Mouse (Mus musculus): ENCODE results near the gene Ces1h. TPM values are rescaled to one million over a fixed set of nuclear protein-coding genes. Genes with fewer than 3 reads are reported as not detected.

Gene Ces1h
- polyA plus RNA-seq, 1 experiment from 2014 or later: not detected

- no peaks in the 10 kb centered on the region for H3K9me3 ChIP-seq (ENCODE audit: control insufficient read depth, low read length)
- no peak overlapping the region for H3K4me2 ChIP-seq (ENCODE audit: low read depth, low read length)
- no peaks in the 10 kb centered on the region for H3K36me3 ChIP-seq (ENCODE audit: control insufficient read depth, insufficient read depth, low read length)
- no peak overlapping the region for H3K27ac ChIP-seq (replicated peaks; ENCODE audit: low read depth, low read length)
- 100% methylated on average over 2 of the region's 2 CpGs for WGBS
- H3K27me3 ChIP-seq (replicated peaks; ENCODE audit: control insufficient read depth, insufficient read depth, low read length): no peaks in the 10 kb centered on the region
- no peaks in the 10 kb centered on the region for H3K4me1 ChIP-seq (ENCODE audit: control insufficient read depth, insufficient read depth, low read length)
- no peak for DNase-seq (ENCODE audit: low spot score)
- ATAC-seq (ENCODE audit: low read depth): no peak
- no peak overlapping the region for H3K9ac ChIP-seq (ENCODE audit: low read depth, low read length)
- no peak overlapping the region for H3K4me3 ChIP-seq (ENCODE audit: low read depth, low read length)
Observed at GRCm38 (mm10) chr8:93339531-93339930, 40.0 kb downstream of the Ces1h start.

- ATAC-seq (ENCODE audit: low read depth) (no peak), DNase-seq (ENCODE audit: low spot score) (no peak)
- no peak within 1 kb of the TSS for H3K4me3 ChIP-seq (ENCODE audit: low read depth, low read length)
- 60% methylated on average over 3 of the region's 3 CpGs for WGBS
- no peaks in the 10 kb centered on the region for H3K27me3 ChIP-seq (replicated peaks; ENCODE audit: control insufficient read depth, insufficient read depth, low read length)
- no peak within 1 kb of the TSS for H3K27ac ChIP-seq (replicated peaks; ENCODE audit: low read depth, low read length)
- H3K4me2 ChIP-seq (ENCODE audit: low read depth, low read length): no peak within 1 kb of the TSS
- no peaks in the 10 kb centered on the region for H3K36me3 ChIP-seq (ENCODE audit: control insufficient read depth, insufficient read depth, low read length)
- no peaks in the 10 kb centered on the region for H3K9me3 ChIP-seq (ENCODE audit: control insufficient read depth, low read length)
- no peaks in the 10 kb centered on the region for H3K4me1 ChIP-seq (ENCODE audit: control insufficient read depth, insufficient read depth, low read length)
- H3K9ac ChIP-seq (ENCODE audit: low read depth, low read length): no peak within 1 kb of the TSS
Observed at GRCm38 (mm10) chr8:93337207-93337606, 42.3 kb downstream of the Ces1h start, which contains the start of gene Ces1g. Gene Ces1g, minus strand, starts transcription at chr8:93337308.

DNA sequence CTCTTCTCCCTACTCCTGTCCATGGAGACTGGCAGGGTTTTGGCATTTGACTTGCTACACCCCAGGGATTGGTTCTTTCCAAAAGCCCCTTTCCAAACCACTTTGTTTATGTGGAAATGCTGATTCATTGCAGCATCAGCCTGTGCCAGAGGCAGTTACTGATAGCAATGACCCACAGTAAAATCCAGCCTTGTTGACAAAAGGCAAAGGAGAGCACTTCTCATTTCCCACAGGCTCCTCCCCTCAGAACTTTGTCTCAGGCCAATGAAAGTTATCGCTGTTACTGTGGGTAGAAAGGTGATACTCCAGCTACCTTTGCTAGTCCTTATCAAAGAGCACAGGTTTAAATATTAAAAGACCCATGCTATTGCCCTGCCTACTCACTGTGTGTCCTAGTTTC lies 46.8 kb downstream of the Ces1h start:
- H3K4me2 ChIP-seq (ENCODE audit: low read depth, low read length): no peak overlapping the region
- H3K36me3 ChIP-seq (ENCODE audit: control insufficient read depth, insufficient read depth, low read length): no peaks in the 10 kb centered on the region
- H3K27me3 ChIP-seq (replicated peaks; ENCODE audit: control insufficient read depth, insufficient read depth, low read length): no peaks in the 10 kb centered on the region
- H3K4me1 ChIP-seq (ENCODE audit: control insufficient read depth, insufficient read depth, low read length): no peaks in the 10 kb centered on the region
- H3K4me3 ChIP-seq (ENCODE audit: low read depth, low read length): no peak overlapping the region
- DNase-seq (ENCODE audit: low spot score) (no peak), ATAC-seq (ENCODE audit: low read depth) (no peak)
- H3K27ac ChIP-seq (replicated peaks; ENCODE audit: low read depth, low read length): no peak overlapping the region
- H3K9me3 ChIP-seq (ENCODE audit: control insufficient read depth, low read length): no peaks in the 10 kb centered on the region
- H3K9ac ChIP-seq (ENCODE audit: low read depth, low read length): no peak overlapping the region
- WGBS: 65% methylated on average over 1 of the region's 1 CpGs

- WGBS: 91% methylated on average over 2 of the region's 2 CpGs
- no peaks in the 10 kb centered on the region for H3K4me1 ChIP-seq (ENCODE audit: control insufficient read depth, insufficient read depth, low read length)
- no peak overlapping the region for H3K27ac ChIP-seq (replicated peaks; ENCODE audit: low read depth, low read length)
Observed at GRCm38 (mm10) chr8:93331151-93331550, 48.4 kb downstream of the Ces1h start.

DNA sequence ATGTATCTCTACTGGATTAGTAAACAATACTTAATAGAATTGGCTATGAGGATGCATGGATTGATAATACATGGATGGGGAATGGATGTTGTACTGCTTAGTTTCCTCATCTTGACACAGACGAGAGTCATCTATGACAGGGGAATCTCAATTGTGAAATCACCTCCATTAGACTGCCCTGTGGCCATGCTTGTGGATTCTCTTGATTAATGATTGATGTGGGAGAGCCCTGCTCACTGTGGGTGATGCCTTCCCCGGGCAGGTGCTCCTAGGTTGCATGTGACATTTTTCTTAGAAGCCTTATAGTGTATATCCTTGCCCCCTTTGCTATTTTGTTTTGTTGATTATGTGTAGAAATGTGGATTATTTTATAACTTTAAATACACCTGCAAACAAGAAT lies 54.4 kb downstream of the Ces1h start:
- no peaks in the 10 kb centered on the region for H3K4me1 ChIP-seq (ENCODE audit: control insufficient read depth, insufficient read depth, low read length)
- H3K27me3 ChIP-seq (replicated peaks; ENCODE audit: control insufficient read depth, insufficient read depth, low read length): no peaks in the 10 kb centered on the region
- ATAC-seq (ENCODE audit: low read depth): no peak
- H3K4me2 ChIP-seq (ENCODE audit: low read depth, low read length): no peak overlapping the region
- H3K27ac ChIP-seq (replicated peaks; ENCODE audit: low read depth, low read length): no peak overlapping the region
- 64% methylated on average over 2 of the region's 2 CpGs for WGBS
- no peak for DNase-seq (ENCODE audit: low spot score)
- H3K4me3 ChIP-seq (ENCODE audit: low read depth, low read length): no peak overlapping the region
- no peak overlapping the region for H3K9ac ChIP-seq (ENCODE audit: low read depth, low read length)
- H3K36me3 ChIP-seq (ENCODE audit: control insufficient read depth, insufficient read depth, low read length): no peaks in the 10 kb centered on the region
- no peaks in the 10 kb centered on the region for H3K9me3 ChIP-seq (ENCODE audit: control insufficient read depth, low read length)

More at GRCm38 (mm10) chr8:93331151-93331550, 48.4 kb downstream of the Ces1h start:
- Histone ChIP-seq H3K4me2 (ENCODE audit: low read depth, low read length) (no peak overlapping the region), H3K27me3 (replicated peaks; ENCODE audit: control insufficient read depth, insufficient read depth, low read length) (no peaks in the 10 kb centered on the region), H3K4me3 (ENCODE audit: low read depth, low read length) (no peak overlapping the region), H3K9ac (ENCODE audit: low read depth, low read length) (no peak overlapping the region), H3K36me3 (ENCODE audit: control insufficient read depth, insufficient read depth, low read length) (no peaks in the 10 kb centered on the region), H3K9me3 (ENCODE audit: control insufficient read depth, low read length) (no peaks in the 10 kb centered on the region)
- DNase-seq (ENCODE audit: low spot score) (no peak), ATAC-seq (ENCODE audit: low read depth) (no peak)

GRCm38 (mm10) chr8:93317031-93317430 lies 62.5 kb downstream of the Ces1h start:
- H3K27me3 ChIP-seq (replicated peaks; ENCODE audit: control insufficient read depth, insufficient read depth, low read length): no peaks in the 10 kb centered on the region
- DNase-seq (ENCODE audit: low spot score): no peak
- no peaks in the 10 kb centered on the region for H3K4me1 ChIP-seq (ENCODE audit: control insufficient read depth, insufficient read depth, low read length)
- no peak overlapping the region for H3K27ac ChIP-seq (replicated peaks; ENCODE audit: low read depth, low read length)
- no peak for ATAC-seq (ENCODE audit: low read depth)
- no peak overlapping the region for H3K9ac ChIP-seq (ENCODE audit: low read depth, low read length)
- 79% methylated on average over 2 of the region's 2 CpGs for WGBS
- H3K9me3 ChIP-seq (ENCODE audit: control insufficient read depth, low read length): no peaks in the 10 kb centered on the region
- H3K36me3 ChIP-seq (ENCODE audit: control insufficient read depth, insufficient read depth, low read length): no peaks in the 10 kb centered on the region
- no peak overlapping the region for H3K4me2 ChIP-seq (ENCODE audit: low read depth, low read length)
- no peak overlapping the region for H3K4me3 ChIP-seq (ENCODE audit: low read depth, low read length)

GRCm38 (mm10) chr8:93315557-93315956 lies 64.0 kb downstream of the Ces1h start:
- Histone ChIP-seq H3K9me3 (ENCODE audit: control insufficient read depth, low read length) (no peaks in the 10 kb centered on the region), H3K36me3 (ENCODE audit: control insufficient read depth, insufficient read depth, low read length) (no peaks in the 10 kb centered on the region), H3K9ac (ENCODE audit: low read depth, low read length) (no peak overlapping the region), H3K27ac (replicated peaks; ENCODE audit: low read depth, low read length) (no peak overlapping the region), H3K4me1 (ENCODE audit: control insufficient read depth, insufficient read depth, low read length) (no peaks in the 10 kb centered on the region), H3K27me3 (replicated peaks; ENCODE audit: control insufficient read depth, insufficient read depth, low read length) (no peaks in the 10 kb centered on the region), H3K4me2 (ENCODE audit: low read depth, low read length) (no peak overlapping the region), H3K4me3 (ENCODE audit: low read depth, low read length) (no peak overlapping the region)
- no peak for DNase-seq (ENCODE audit: low spot score)
- 75% methylated on average over 2 of the region's 2 CpGs for WGBS
- no peak for ATAC-seq (ENCODE audit: low read depth)

Other genes starting within 250 kb of the Ces1h start
- gene Ces1c, start 248.4 kb downstream of the Ces1h start, polyA plus RNA-seq (2014; fragmentation: Nextera tagmentation; extraction: Ambion mirVana): not detected in 2 replicates
- gene Ces1d, start 181.9 kb downstream of the Ces1h start, polyA plus RNA-seq (2014; fragmentation: Nextera tagmentation; extraction: Ambion mirVana): 3.2 and 6.0 TPM in 2 replicates
- gene Ces1e, start 150.1 kb downstream of the Ces1h start, polyA plus RNA-seq (2014; fragmentation: Nextera tagmentation; extraction: Ambion mirVana): 0.17 TPM in 1 of 2 replicates, not detected in the other
- gene Ces1f, start 100.0 kb downstream of the Ces1h start, polyA plus RNA-seq (2014; fragmentation: Nextera tagmentation; extraction: Ambion mirVana): 0.11 TPM in 1 of 2 replicates, not detected in the other
- not detected in 2 replicates for gene Ces1g, start 42.4 kb downstream of the Ces1h start, polyA plus RNA-seq (2014; fragmentation: Nextera tagmentation; extraction: Ambion mirVana)
- 0.16 and 0.42 TPM in 2 replicates for gene Ces5a, start 156.1 kb upstream of the Ces1h start, polyA plus RNA-seq (2014; fragmentation: Nextera tagmentation; extraction: Ambion mirVana)